Mouse (Mus musculus) E14TG2a.4 (cell line): ENCODE data around the gene Pde7b.

ENCODE experiments used
- CTCF ChIP-seq: conservative IDR thresholded peaks from 2 replicates; pipeline ENCODE4 v1.5.1; 2014; ENCODE audit warnings: low read length
- NANOG ChIP-seq: IDR thresholded peaks from 2 replicates; pipeline ENCODE4 v1.6.1; 2014; ENCODE audit warnings: borderline replicate concordance, low read length, mixed read lengths
- POU5F1 ChIP-seq: IDR thresholded peaks from 2 replicates; pipeline ENCODE4 v1.6.1; 2014; ENCODE audit warnings: low read length, borderline replicate concordance

GRCm38 (mm10) chr10:20348894-20349293 is 376.0 kb downstream of the Pde7b start:
- TF ChIP-seq CTCF = no peak
- no peak for TF ChIP-seq NANOG
- TF ChIP-seq POU5F1 = no peak
